Mouse (Mus musculus) forebrain, postnatal 0 days (tissue): Measurements from ENCODE around the gene Grm4. TPM values are rescaled to one million over a fixed set of nuclear protein-coding genes. Genes with fewer than 3 reads are reported as not detected.

Source experiments
- ATAC-seq: fragments of 200-750 bp; cut with Nextera tagmentation; 2 replicates; pipeline ENCODE4 v1.8.0; 2017; ENCODE audit warnings: mild to moderate bottlenecking, moderate library complexity
- DNase-seq: peaks from one replicate; pipeline ENCODE4 v3.0.0-alpha.2; 2015
- H3K27ac ChIP-seq: fragments of 300-500 bp; sonication (generic); 2 replicates; pipeline ENCODE4 v1.5.1; 2014; ENCODE audit warnings: low read depth, mild to moderate bottlenecking, antibody characterized with exemption, low read length, moderate library complexity, mixed read lengths
- H3K27me3 ChIP-seq: fragments of 300-500 bp; sonication (generic); 2 replicates; pipeline ENCODE4 v1.6.1; 2014; ENCODE audit warnings: mild to moderate bottlenecking, low read length, mixed read lengths; ENCODE audit not compliant: insufficient read depth
- H3K36me3 ChIP-seq: fragments of 300-500 bp; sonication (generic); 2 replicates; pipeline ENCODE4 v1.6.1; 2014; ENCODE audit warnings: mild to moderate bottlenecking, moderate library complexity; ENCODE audit not compliant: insufficient read depth
- H3K4me1 ChIP-seq: fragments of 300-500 bp; sonication (generic); 2 replicates; pipeline ENCODE4 v1.6.1; 2014; ENCODE audit warnings: antibody characterized with exemption; ENCODE audit not compliant: insufficient read depth
- H3K4me2 ChIP-seq: fragments of 300-500 bp; sonication (generic); 2 replicates; pipeline ENCODE4 v1.6.1; 2014; ENCODE audit warnings: low read depth, mild to moderate bottlenecking, moderate library complexity
- H3K4me3 ChIP-seq: fragments of 300-500 bp; sonication (generic); 2 replicates; pipeline ENCODE4 v1.5.1; 2014; ENCODE audit warnings: low read depth, low read length, mixed read lengths
- H3K9ac ChIP-seq: fragments of 300-500 bp; sonication (generic); 2 replicates; pipeline ENCODE4 v1.6.1; 2014; ENCODE audit warnings: mild to moderate bottlenecking
- H3K9me3 ChIP-seq: fragments of 300-500 bp; sonication (generic); 2 replicates; pipeline ENCODE4 v1.6.1; 2016; ENCODE audit warnings: low read length
- CTCF ChIP-seq: sonication (generic); IDR thresholded peaks from 2 replicates; pipeline ENCODE4 v1.5.1; 2016; ENCODE audit warnings: antibody characterized with exemption, control low read depth, low read depth
- WGBS: fragments of 180-500 bp; shearing (Covaris S2); extraction: QIAGEN DNeasy Blood & Tissue Kit; methylation state at CpG from one replicate; pipeline ENCODE4 v1.1.7; 2014; 5-methylcytosine and 5-hydroxymethylcytosine counted together
- polyA plus RNA-seq: library from polyadenylated mRNA; unstranded; fragments of >200 nt; fragmentation: Nextera tagmentation; extraction: Ambion mirVana; gene quantifications from 2 replicates; pipeline ENCODE4 v1.2.1, GENCODE M21; 2015
- total RNA-seq: library from RNA; depleted of rRNA; stranded (reverse); fragments of >200 nt; gene quantifications from 2 replicates; pipeline ENCODE4 v1.2.3, GENCODE M21; 2014

The Grm4 gene
- total and polyA plus RNA-seq, 2 experiments from 2014 or later: 5.5 to 14.5 TPM

DNA sequence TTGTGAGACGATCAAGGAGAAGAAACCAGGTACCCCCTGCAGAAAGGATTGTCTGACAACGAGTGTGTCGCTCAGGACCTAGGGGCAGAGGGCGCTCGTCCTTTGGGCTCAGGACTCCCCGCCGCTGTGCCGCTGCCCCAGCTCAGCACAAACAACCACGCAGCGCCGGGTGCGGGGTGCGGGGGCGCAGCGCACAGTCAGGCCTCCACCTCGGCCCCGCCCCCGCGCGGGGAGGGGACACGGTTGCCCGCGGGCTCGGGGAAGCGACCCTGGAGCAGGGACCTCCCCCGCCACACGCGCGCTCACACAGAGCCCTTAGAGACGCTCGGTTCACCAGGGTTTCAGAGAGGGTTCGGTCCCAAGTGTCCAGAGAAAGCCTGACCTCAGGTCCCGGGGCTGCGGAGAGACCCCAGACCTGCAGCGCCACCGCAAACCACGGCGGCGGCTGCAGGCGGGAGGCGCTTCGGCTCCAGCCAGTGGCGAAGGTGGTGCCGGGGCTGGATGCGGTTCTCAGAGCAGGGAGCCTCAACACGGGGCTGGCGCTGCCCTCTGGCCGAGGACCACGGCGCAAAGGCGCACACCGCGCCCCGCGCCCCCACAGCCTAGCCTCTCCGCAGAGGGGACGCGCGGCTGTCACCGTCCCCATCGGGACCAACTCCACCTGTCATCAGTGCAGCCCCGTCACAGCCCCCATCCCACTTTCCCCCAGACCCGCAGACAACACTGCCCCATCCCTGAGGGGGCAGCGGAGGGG lies 9.2 kb downstream of the Grm4 start:
- peak; percentile 40 for ATAC-seq
- under 1% methylated on average over 64 of the region's 64 CpGs for WGBS
- DNase-seq: peak; percentile 53
- H3K27ac ChIP-seq: peak overlapping the region; percentile 30; the same call in 1 of the 2 replicates
- TF ChIP-seq CTCF: peak; percentile 18
- H3K36me3 ChIP-seq: no peaks in the 10 kb centered on the region
- H3K9ac ChIP-seq: peak overlapping the region; percentile 60
- H3K4me2 ChIP-seq: peak overlapping the region; percentile 98
- H3K27me3 ChIP-seq: peaks cover 24% of the 10 kb centered on the region
- H3K9me3 ChIP-seq: no peaks in the 10 kb centered on the region
- H3K4me1 ChIP-seq: no peaks in the 10 kb centered on the region
- peak overlapping the region; percentile 62 for H3K4me3 ChIP-seq

DNA sequence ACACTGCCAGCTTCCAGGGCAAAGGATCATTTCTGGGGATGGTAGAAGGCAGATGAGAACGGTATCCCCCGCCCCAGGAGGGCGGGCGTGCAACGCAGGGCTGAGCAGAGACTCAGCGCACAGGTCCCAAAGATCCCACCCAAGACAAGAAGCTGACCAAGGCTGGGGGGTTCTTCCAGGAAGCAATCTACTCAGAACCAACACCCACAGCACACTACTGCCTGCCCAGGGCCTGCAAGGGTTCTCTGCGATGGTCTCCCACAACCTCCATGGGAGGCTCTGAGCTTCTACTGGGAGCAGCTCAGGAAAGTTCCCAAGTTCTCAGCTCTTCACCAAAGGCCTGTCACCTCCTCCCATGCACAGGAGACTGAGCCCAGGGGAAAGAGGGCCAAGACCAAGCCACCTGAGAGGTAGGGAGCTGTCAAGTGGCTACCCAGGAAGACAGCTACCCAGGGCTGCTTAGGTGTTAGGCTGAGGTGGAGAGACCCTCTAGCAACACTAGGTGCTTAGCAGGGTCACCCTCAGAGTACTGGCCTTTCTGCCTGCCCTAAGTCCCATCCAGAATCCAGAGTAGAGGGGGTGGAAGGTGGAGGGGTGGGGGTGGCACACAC lies 10.0 kb downstream of the Grm4 start:
- no peak for TF ChIP-seq CTCF
- Histone ChIP-seq H3K4me1 (no peaks in the 10 kb centered on the region), H3K9me3 (no peaks in the 10 kb centered on the region), H3K4me2 (peak overlapping the region; percentile 98), H3K4me3 (peak overlapping the region; percentile 62), H3K27ac (no peak overlapping the region), H3K9ac (no peak overlapping the region), H3K27me3 (peaks cover 24% of the 10 kb centered on the region), H3K36me3 (no peaks in the 10 kb centered on the region)
- ATAC-seq (no peak), DNase-seq (no peak)
- 88% methylated on average over 7 of the region's 7 CpGs for WGBS

- no peak overlapping the region for H3K9ac ChIP-seq
Observed at GRCm38 (mm10) chr17:27510258-27511124, 10.7 kb downstream of the Grm4 start.

GRCm38 (mm10) chr17:27509056-27509455 lies 12.1 kb downstream of the Grm4 start:
- H3K9me3 ChIP-seq: no peaks in the 10 kb centered on the region
- H3K27ac ChIP-seq: no peak overlapping the region
- no peak overlapping the region for H3K9ac ChIP-seq
- H3K4me2 ChIP-seq: no peak overlapping the region
- H3K27me3 ChIP-seq: peaks cover 17% of the 10 kb centered on the region
- 76% methylated on average over 5 of the region's 5 CpGs for WGBS
- no peaks in the 10 kb centered on the region for H3K36me3 ChIP-seq
- no peak for TF ChIP-seq CTCF
- ATAC-seq (no peak), DNase-seq (no peak)
- H3K4me3 ChIP-seq: no peak overlapping the region
- H3K4me1 ChIP-seq: no peaks in the 10 kb centered on the region

More at GRCm38 (mm10) chr17:27510258-27511124, 10.7 kb downstream of the Grm4 start:
- Histone ChIP-seq H3K9me3 (no peaks in the 10 kb centered on the region), H3K4me2 (no peak overlapping the region), H3K27me3 (peaks cover 24% of the 10 kb centered on the region), H3K4me3 (no peak overlapping the region), H3K27ac (no peak overlapping the region), H3K36me3 (no peaks in the 10 kb centered on the region), H3K4me1 (no peaks in the 10 kb centered on the region)
- 52% methylated on average over 9 of the region's 9 CpGs for WGBS
- DNase-seq (no peak), ATAC-seq (no peak)
- no peak for TF ChIP-seq CTCF

GRCm38 (mm10) chr17:27508513-27508912 lies 12.7 kb downstream of the Grm4 start:
- H3K27ac ChIP-seq: no peak overlapping the region
- no peaks in the 10 kb centered on the region for H3K9me3 ChIP-seq
- no peaks in the 10 kb centered on the region for H3K36me3 ChIP-seq
- no peaks in the 10 kb centered on the region for H3K4me1 ChIP-seq
- TF ChIP-seq CTCF: no peak
- ATAC-seq: no peak
- no peak for DNase-seq
- H3K4me3 ChIP-seq: no peak overlapping the region
- peaks cover 11% of the 10 kb centered on the region for H3K27me3 ChIP-seq
- H3K4me2 ChIP-seq: no peak overlapping the region
- no peak overlapping the region for H3K9ac ChIP-seq
- WGBS: 78% methylated on average over 5 of the region's 5 CpGs

DNA sequence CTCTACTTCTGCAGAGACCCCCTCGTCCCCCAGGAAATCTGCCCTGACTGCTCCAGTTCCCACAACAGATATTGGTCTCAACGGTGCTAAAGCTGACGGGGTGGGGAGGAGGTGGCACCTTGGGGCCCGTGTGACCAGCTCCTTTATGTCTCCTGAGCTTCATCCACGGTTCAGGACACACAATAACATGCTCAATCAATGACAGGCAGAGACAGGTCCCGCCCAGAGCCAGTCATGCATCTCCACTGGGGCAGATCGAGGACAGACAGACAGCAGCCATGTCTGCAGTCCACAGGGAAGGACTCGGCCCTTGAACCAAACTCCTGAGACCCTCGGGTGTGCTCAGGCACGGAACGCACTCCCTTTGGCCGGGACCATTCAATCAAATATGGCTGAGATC lies 13.2 kb downstream of the Grm4 start:
- Histone ChIP-seq H3K27ac (no peak overlapping the region), H3K36me3 (no peaks in the 10 kb centered on the region), H3K4me3 (no peak overlapping the region), H3K9ac (no peak overlapping the region), H3K9me3 (no peaks in the 10 kb centered on the region), H3K4me2 (no peak overlapping the region), H3K4me1 (no peaks in the 10 kb centered on the region), H3K27me3 (peaks cover 11% of the 10 kb centered on the region)
- WGBS: 66% methylated on average over 12 of the region's 12 CpGs
- ATAC-seq: no peak
- no peak for DNase-seq
- no peak for TF ChIP-seq CTCF
